Mouse (Mus musculus): ENCODE measurements around the gene Zfp81. TPM values are rescaled to one million over a fixed set of nuclear protein-coding genes. Genes with fewer than 3 reads are reported as not detected.
"Not testable (repeated sequence)": the region's sequence is repeated elsewhere in the genome, so short reads cannot be mapped to it uniquely, and the experiment has no call there.

Zfp81 gene
- 13.1 and 14.5 TPM in 2 replicates for polyA plus RNA-seq (2014; fragmentation: Nextera tagmentation; extraction: Ambion mirVana)

DNA sequence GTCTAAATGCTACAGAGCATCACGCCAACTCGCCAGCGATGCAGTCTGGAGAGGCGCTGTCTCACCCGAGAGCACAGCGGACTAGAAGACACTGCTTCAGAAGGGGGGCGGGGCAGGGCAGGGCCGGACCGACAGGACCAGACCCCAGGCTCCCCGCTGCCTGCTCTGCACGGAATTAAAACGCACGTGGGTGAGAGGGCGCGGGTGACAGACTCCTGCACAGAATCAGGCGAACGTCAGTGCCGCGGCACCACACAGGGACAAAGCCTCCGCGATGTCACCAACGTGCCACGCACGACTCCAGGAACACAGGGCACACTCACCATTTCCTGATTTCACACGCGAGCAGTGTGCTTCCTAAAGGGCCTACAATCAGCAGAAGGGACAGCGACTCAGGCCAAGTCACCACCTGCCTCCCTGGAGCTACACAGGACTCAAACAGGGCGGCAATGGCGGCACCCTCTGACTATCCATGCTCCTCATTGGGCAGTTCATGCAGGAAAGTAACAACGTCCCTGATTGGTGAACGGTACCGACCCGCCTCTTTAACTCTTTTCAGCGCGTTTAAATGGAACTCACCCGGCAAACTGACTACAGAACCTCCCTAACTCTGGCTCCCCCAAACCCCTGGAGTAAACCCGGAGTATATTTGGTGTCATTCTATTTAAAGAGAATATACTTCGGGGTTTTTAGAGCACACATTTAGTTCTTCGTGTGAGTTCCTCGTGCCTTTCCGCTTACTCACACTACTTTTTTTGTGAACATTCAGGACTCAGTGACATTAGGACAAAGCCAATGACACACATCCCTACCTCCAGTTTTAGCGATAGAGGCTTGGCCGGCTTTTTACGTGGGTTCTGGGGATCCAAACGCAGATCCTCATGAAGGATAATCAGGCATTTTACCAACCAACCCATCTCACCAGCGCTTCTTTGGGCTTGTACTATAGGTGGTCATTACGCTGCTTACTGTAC is at the start of gene Zfp81:
TSS of gene Zfp81 (minus strand) at position 468 of the 974 bp plus-strand sequence.
- WGBS = 5% methylated on average over 29 of the region's 47 CpGs
- Histone ChIP-seq H3K4me3 (ENCODE audit: low read depth, low read length) (peak within 1 kb of the TSS; percentile 85), H3K4me2 (ENCODE audit: low read depth, low read length) (peak within 1 kb of the TSS; percentile 62), H3K4me1 (ENCODE audit: control insufficient read depth, insufficient read depth, low read length) (peaks cover 4% of the 10 kb centered on the region; the same call in 1 of the 2 replicates), H3K9ac (ENCODE audit: low read depth, low read length) (peak within 1 kb of the TSS; percentile 88), H3K9me3 (ENCODE audit: control insufficient read depth, low read length) (no peaks in the 10 kb centered on the region), H3K27me3 (replicated peaks; ENCODE audit: control insufficient read depth, insufficient read depth, low read length) (no peaks in the 10 kb centered on the region), H3K36me3 (ENCODE audit: control insufficient read depth, insufficient read depth, low read length) (no peaks in the 10 kb centered on the region), H3K27ac (replicated peaks; ENCODE audit: low read depth, low read length) (peak within 1 kb of the TSS; percentile 83)
- peak; percentile 96 for DNase-seq (ENCODE audit: low spot score)
- peak; percentile 100 for ATAC-seq (ENCODE audit: low read depth)

DNA sequence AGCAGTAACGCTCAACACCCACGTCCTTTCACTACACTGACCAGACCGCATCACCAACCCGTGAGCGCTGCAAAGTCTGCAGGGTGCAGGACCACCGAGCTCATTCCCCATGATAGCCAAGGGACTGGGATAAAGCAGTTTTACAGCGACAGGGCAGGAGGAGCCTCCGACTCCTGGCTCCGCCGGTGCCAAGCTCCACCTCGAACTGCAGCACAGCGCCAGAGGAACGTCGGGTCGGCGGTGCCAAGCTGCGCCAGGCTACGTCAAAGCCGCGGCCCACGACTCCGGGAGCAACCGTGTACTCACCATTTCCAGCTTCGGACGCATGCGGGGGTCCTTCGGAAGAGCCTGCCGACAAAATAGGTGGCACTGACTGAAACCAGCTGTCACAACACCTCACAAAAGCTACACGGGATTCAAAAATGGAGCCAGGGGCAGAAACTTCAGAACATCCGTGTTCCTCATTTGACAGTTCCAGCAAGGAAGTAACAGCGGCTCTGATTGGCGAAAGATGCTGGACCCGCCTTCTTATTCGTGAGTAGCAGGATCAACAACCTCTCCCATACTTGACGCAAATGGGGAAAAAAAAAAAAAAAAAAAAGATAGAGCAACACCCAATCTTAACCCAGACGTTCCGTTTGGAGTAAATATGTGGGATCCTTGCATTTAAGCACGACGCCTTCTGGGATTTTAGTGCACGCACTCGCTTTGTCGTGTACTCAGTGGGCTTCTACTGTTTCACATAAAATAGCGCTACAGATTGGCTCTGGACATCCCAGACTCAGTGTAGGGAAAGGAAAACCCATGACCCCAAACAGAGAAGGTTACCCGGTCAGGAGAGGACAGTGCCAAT is 35.7 kb upstream of the Zfp81 start, which contains the start of gene Zfp101:
TSS of gene Zfp101 (minus strand) at position 460 of the 853 bp plus-strand sequence.
- WGBS = under 1% methylated on average over 32 of the region's 44 CpGs

GRCm38 (mm10) chr17:33392271-33392670 is 33.6 kb upstream of the Zfp81 start:
- DNase-seq (ENCODE audit: low spot score) (no peak), ATAC-seq (ENCODE audit: low read depth) (no peak)
- Histone ChIP-seq H3K27ac (replicated peaks; ENCODE audit: low read depth, low read length) (no peak overlapping the region), H3K4me1 (ENCODE audit: control insufficient read depth, insufficient read depth, low read length) (peaks cover 6% of the 10 kb centered on the region; the same call in 1 of the 2 replicates), H3K9me3 (ENCODE audit: control insufficient read depth, low read length) (no peaks in the 10 kb centered on the region), H3K9ac (ENCODE audit: low read depth, low read length) (no peak overlapping the region), H3K4me2 (ENCODE audit: low read depth, low read length) (no peak overlapping the region), H3K4me3 (ENCODE audit: low read depth, low read length) (no peak overlapping the region), H3K27me3 (replicated peaks; ENCODE audit: control insufficient read depth, insufficient read depth, low read length) (no peaks in the 10 kb centered on the region), H3K36me3 (ENCODE audit: control insufficient read depth, insufficient read depth, low read length) (no peaks in the 10 kb centered on the region)
- 95% methylated on average over 5 of the region's 5 CpGs for WGBS

More for the DNA sequence above, 35.7 kb upstream of the Zfp81 start, which contains the start of gene Zfp101:
- Histone ChIP-seq H3K9me3 (ENCODE audit: control insufficient read depth, low read length) (no peaks in the 10 kb centered on the region), H3K4me2 (ENCODE audit: low read depth, low read length) (peak within 1 kb of the TSS; percentile 73), H3K9ac (ENCODE audit: low read depth, low read length) (peak within 1 kb of the TSS; percentile 77), H3K27ac (replicated peaks; ENCODE audit: low read depth, low read length) (peak within 1 kb of the TSS; percentile 84), H3K27me3 (replicated peaks; ENCODE audit: control insufficient read depth, insufficient read depth, low read length) (no peaks in the 10 kb centered on the region), H3K36me3 (ENCODE audit: control insufficient read depth, insufficient read depth, low read length) (no peaks in the 10 kb centered on the region), H3K4me1 (ENCODE audit: control insufficient read depth, insufficient read depth, low read length) (peaks cover 6% of the 10 kb centered on the region; the same call in 1 of the 2 replicates), H3K4me3 (ENCODE audit: low read depth, low read length) (peak within 1 kb of the TSS; percentile 87)
- ATAC-seq (ENCODE audit: low read depth) (peak; percentile 99), DNase-seq (ENCODE audit: low spot score) (peak; percentile 98)

- Histone ChIP-seq H3K9ac (ENCODE audit: low read depth, low read length) (no peak overlapping the region), H3K4me1 (ENCODE audit: control insufficient read depth, insufficient read depth, low read length) (no peaks in the 10 kb centered on the region), H3K9me3 (ENCODE audit: control insufficient read depth, low read length) (no peaks in the 10 kb centered on the region), H3K36me3 (ENCODE audit: control insufficient read depth, insufficient read depth, low read length) (peaks cover 49% of the 10 kb centered on the region), H3K4me3 (ENCODE audit: low read depth, low read length) (no peak overlapping the region), H3K27ac (replicated peaks; ENCODE audit: low read depth, low read length) (no peak overlapping the region), H3K27me3 (replicated peaks; ENCODE audit: control insufficient read depth, insufficient read depth, low read length) (no peaks in the 10 kb centered on the region), H3K4me2 (ENCODE audit: low read depth, low read length) (no peak overlapping the region)
- DNase-seq (ENCODE audit: low spot score) (no peak), ATAC-seq (ENCODE audit: low read depth) (no peak)
Measured at GRCm38 (mm10) chr17:33385705-33386104, 27.0 kb upstream of the Zfp81 start.

DNA sequence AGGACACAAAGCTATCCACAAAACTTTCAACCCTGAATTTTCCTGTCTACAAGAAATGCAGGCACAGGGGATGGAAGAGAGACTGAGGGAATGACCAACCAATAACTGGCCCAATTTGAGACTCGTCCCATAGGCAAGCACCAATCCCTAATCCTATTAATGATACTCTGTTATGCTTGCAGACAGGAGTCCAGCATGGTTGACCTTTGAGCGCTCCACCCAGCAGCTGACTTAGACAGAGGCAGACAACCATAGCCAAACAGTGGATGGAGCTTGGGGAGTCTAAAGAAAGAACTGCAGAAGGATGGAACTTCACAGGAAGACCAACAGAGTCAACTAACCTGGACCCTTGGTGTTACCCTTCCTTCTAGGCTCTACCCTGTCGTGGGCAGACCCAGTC is 14.1 kb upstream of the Zfp81 start:
- Histone ChIP-seq H3K4me2 (ENCODE audit: low read depth, low read length) (no peak overlapping the region), H3K36me3 (ENCODE audit: control insufficient read depth, insufficient read depth, low read length) (no peaks in the 10 kb centered on the region), H3K9ac (ENCODE audit: low read depth, low read length) (no peak overlapping the region), H3K4me1 (ENCODE audit: control insufficient read depth, insufficient read depth, low read length) (no peaks in the 10 kb centered on the region), H3K27ac (replicated peaks; ENCODE audit: low read depth, low read length) (no peak overlapping the region), H3K27me3 (replicated peaks; ENCODE audit: control insufficient read depth, insufficient read depth, low read length) (no peaks in the 10 kb centered on the region), H3K4me3 (ENCODE audit: low read depth, low read length) (no peak overlapping the region), H3K9me3 (ENCODE audit: control insufficient read depth, low read length) (no peaks in the 10 kb centered on the region)
- DNase-seq (ENCODE audit: low spot score) (no peak), ATAC-seq (ENCODE audit: low read depth) (no peak)
- WGBS = 87% methylated on average over 3 of the region's 3 CpGs

DNA sequence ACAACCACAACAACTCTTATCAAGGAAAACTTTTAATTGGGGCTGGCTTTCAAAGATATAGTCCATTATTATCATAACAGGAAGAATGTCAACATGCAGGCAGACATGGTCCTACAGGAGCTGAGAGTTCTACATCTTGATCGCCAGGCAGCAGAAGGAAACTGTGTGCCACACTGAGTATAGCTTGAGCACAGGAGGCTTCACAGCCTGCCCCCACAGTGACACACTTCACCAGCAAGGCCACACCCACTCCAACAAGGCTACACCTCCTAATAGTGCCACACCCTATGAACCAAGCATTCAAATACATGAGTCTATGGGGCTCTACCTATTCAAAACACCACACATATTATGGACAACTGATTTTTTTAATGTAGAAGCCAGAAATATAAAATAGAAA is 5.7 kb downstream of the Zfp81 start:
- H3K4me2 ChIP-seq (ENCODE audit: low read depth, low read length) = no peak overlapping the region
- peaks cover 33% of the 10 kb centered on the region for H3K9me3 ChIP-seq (ENCODE audit: control insufficient read depth, low read length)
- H3K4me3 ChIP-seq (ENCODE audit: low read depth, low read length) = no peak overlapping the region
- no peaks in the 10 kb centered on the region for H3K36me3 ChIP-seq (ENCODE audit: control insufficient read depth, insufficient read depth, low read length)
- WGBS = 100% methylated on average over 1 of the region's 1 CpGs
- H3K27ac ChIP-seq (replicated peaks; ENCODE audit: low read depth, low read length) = no peak overlapping the region
- no peak for ATAC-seq (ENCODE audit: low read depth)
- DNase-seq (ENCODE audit: low spot score) = no peak
- H3K27me3 ChIP-seq (replicated peaks; ENCODE audit: control insufficient read depth, insufficient read depth, low read length) = no peaks in the 10 kb centered on the region
- H3K4me1 ChIP-seq (ENCODE audit: control insufficient read depth, insufficient read depth, low read length) = no peaks in the 10 kb centered on the region
- H3K9ac ChIP-seq (ENCODE audit: low read depth, low read length) = no peak overlapping the region

- H3K36me3 ChIP-seq (ENCODE audit: control insufficient read depth, insufficient read depth, low read length); H3K9ac ChIP-seq (ENCODE audit: low read depth, low read length); H3K9me3 ChIP-seq (ENCODE audit: control insufficient read depth, low read length); H3K27ac ChIP-seq (replicated peaks; ENCODE audit: low read depth, low read length); H3K4me1 ChIP-seq (ENCODE audit: control insufficient read depth, insufficient read depth, low read length); H3K4me2 ChIP-seq (ENCODE audit: low read depth, low read length); DNase-seq (ENCODE audit: low spot score); H3K27me3 ChIP-seq (replicated peaks; ENCODE audit: control insufficient read depth, insufficient read depth, low read length); ATAC-seq (ENCODE audit: low read depth): not testable (repeated sequence)
- no CpG with 5 or more reads among the region's 9 CpGs for WGBS
- H3K4me3 ChIP-seq (ENCODE audit: low read depth, low read length) = peak overlapping the region; percentile 14; the same call in 1 of the 2 replicates
Measured at GRCm38 (mm10) chr17:33289876-33290149, 68.9 kb downstream of the Zfp81 start.

GRCm38 (mm10) chr17:33289039-33289875 is 69.4 kb downstream of the Zfp81 start, which contains the start of gene Zfp955b:
TSS of gene Zfp955b (plus strand) at chr17:33289544.
- not testable (repeated sequence) for H3K4me1 ChIP-seq (ENCODE audit: control insufficient read depth, insufficient read depth, low read length); H3K36me3 ChIP-seq (ENCODE audit: control insufficient read depth, insufficient read depth, low read length); H3K9ac ChIP-seq (ENCODE audit: low read depth, low read length); H3K9me3 ChIP-seq (ENCODE audit: control insufficient read depth, low read length); DNase-seq (ENCODE audit: low spot score); H3K27ac ChIP-seq (replicated peaks; ENCODE audit: low read depth, low read length); H3K27me3 ChIP-seq (replicated peaks; ENCODE audit: control insufficient read depth, insufficient read depth, low read length)
- Histone ChIP-seq H3K4me3 (ENCODE audit: low read depth, low read length) (peak within 1 kb of the TSS; percentile 14; the same call in 1 of the 2 replicates), H3K4me2 (ENCODE audit: low read depth, low read length) (0 out of 2 replicates have a peak within 1 kb of the TSS, but pooled peaks have one; percentile 28)
- ATAC-seq (ENCODE audit: low read depth) = peak; percentile 100
- WGBS = no CpG with 5 or more reads among the region's 25 CpGs

Measured in embryonic facial prominence, embryonic 14.5 days (tissue).